Mouse (Mus musculus): ENCODE data around the gene Ube2g2.
"Not testable (repeated sequence)": the region's sequence is repeated elsewhere in the genome, so short reads cannot be mapped to it uniquely, and the experiment has no call there.

Ube2g2 gene

DNA sequence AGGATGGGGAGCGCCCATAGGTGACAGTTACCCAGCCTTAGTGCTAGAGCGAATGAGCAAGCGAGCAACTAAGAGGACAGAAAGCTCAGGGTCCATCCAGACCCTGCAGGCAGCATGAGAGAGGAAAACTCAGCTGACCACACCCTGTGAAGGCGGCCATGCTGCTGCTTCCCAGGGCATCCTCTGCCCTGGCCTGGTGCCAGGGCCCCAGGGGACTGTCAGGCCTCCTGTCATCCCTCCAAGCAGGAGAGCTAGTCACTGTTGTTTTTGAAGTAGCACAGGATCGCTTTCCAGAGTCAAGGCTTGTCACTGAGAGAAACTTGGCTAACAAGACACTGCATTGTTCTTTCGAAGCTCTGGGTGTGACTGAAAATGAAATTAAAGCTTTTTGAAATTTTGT is 16.9 kb downstream of the Ube2g2 start:
- DNase-seq (ENCODE audit: low spot score in 2 of 2) = no peak

GRCm38 (mm10) chr10:77643160-77643559 is 21.1 kb downstream of the Ube2g2 start:
- no peak for DNase-seq (ENCODE audit: low spot score in 2 of 2)

- no peak for DNase-seq (ENCODE audit: low spot score in 2 of 2)
These were observed 23.5 kb downstream of the Ube2g2 start for GRCm38 (mm10) chr10:77645571-77645970.

DNA sequence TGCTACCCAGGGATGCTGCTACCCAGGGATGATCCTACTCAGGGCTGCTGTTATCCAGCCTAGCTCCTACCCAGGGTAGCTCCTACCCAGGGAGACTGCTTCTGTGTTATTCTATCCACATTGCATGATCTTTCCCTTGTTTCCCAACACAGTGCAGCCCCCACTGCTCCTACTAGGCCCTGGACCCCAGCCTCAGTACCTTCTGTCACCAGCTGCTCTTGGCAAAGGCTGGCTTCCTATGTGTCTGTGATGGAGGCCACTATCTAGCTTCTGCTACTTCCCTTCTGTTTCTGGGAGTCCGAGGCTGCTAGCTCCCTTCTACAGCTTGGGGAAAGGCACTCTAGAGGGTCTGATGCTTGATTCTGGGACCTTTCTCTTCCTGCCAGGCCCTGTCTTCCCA is 25.4 kb downstream of the Ube2g2 start:
- DNase-seq (ENCODE audit: low spot score in 2 of 2) = no peak

DNA sequence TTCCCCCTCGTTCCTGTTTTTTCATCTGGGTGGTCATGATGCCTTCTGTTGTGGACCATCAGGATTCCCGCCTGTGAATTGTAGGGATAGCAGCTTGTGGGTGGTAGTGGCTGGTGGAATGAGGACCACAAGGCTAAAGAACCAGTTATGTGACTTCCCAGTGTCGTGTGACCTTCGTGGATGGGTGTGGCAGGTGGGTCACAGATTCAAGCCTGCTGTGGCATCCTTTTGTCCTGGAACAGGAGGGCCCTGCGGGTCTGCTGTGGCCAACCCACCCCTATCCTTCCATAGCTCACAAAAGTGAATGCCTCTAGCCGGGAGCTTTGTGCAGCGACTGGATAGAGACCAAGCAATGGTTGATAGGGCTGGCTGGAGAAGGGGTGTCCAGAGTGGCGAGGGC is 25.8 kb downstream of the Ube2g2 start:
- no peak for DNase-seq (ENCODE audit: low spot score in 2 of 2)

- DNase-seq (ENCODE audit: low spot score in 2 of 2) = no peak
These were observed 30.0 kb downstream of the Ube2g2 start for GRCm38 (mm10) chr10:77652046-77652445.

DNA sequence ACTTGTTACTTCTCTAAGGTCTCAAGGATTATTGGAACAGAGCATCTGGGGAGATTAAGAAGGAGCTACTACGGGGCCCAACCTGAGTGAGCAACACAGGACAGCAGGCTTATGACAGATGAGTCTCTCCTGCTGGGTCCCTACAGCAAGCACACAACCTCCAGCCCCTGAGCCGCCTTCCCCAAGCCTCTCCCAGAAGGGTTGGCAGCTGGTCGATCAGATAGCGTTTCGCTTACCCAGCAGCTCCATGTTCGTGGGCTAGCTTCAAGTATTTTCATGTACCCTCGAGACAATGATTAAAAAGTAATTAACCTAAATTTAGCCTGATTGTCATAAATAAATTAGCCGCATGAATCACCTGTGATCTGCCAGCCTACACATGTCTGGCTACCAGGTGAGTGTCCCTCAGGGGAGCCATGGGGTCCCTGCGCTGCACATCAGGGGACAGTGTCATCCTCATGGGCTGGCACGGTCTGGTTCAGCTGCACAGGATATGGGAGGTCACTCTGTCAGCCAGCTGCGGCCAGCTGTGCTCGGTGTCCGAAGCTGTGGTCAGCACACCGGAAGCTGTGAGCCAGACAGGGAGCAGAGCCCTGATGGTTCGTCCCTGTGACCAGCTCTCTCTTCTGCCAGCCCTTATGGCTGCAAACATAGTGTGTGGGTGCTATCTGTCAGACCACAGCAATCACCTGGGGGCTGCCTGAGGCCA is 36.4 kb downstream of the Ube2g2 start:
- no peak for DNase-seq (ENCODE audit: low spot score in 2 of 2)

DNA sequence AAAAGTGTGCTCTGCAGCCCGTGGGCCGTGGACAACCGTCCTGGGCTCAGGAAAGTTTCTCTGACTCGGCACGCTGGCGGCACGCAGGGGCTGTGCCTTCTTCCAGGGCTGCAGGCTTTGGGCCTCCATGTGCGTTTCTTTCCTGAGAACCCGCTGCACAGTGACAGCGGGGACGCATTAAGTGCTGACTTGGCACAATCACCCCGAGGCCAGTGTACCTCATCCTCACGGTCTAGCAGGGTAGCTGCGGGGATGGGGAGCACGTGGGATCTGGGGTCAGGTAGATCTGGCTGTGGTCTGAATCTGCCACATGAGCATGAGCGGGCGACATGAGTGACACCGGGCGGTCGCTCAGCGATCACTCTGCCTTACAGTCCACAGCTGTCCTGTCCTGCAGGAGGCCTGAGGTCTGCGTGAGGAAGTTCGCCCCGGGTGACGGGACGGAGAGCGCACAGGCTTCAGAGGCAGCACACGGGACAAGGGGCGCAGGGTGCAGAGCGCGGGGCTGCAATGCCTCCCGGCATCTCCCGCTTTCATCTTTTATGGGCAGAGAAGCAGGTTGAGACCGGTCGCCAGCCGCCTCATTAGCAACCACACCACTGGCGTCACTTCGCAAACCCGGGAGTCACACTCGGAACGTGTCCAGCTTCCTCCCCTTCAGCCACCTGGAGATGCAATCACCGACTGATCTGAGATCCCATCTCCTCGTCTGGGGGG is 42.0 kb downstream of the Ube2g2 start:
- DNase-seq (ENCODE audit: low spot score in 2 of 2) = no peak

- peak; percentile 16 to 21 for DNase-seq (ENCODE audit: low spot score in 2 of 2)
These were observed 44.3 kb downstream of the Ube2g2 start for GRCm38 (mm10) chr10:77666342-77666741.

- DNase-seq (ENCODE audit: low spot score in 2 of 2) = no peak
These were observed 45.3 kb downstream of the Ube2g2 start for GRCm38 (mm10) chr10:77667402-77667801.

DNA sequence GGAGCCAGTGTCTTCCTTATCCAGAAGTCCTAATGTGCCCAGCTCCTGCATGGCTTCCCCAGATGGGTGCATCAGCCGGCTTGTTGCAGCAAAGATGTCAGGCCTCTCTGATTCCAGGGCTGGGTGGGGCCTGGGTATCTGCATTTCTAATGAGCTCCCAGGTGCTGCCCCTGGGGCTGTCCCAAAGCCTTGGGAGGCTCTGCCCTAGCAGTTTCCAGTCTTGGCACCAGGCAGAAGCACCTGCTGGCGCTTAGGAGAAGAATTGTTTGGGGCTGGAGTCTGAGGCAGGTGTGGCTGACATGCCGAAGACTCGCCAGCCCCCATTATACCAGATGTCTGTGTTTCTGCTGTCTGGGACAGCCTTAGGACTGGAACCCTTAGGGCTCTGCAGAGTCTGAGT is 48.6 kb downstream of the Ube2g2 start:
- no peak for DNase-seq (ENCODE audit: low spot score in 2 of 2)

DNA sequence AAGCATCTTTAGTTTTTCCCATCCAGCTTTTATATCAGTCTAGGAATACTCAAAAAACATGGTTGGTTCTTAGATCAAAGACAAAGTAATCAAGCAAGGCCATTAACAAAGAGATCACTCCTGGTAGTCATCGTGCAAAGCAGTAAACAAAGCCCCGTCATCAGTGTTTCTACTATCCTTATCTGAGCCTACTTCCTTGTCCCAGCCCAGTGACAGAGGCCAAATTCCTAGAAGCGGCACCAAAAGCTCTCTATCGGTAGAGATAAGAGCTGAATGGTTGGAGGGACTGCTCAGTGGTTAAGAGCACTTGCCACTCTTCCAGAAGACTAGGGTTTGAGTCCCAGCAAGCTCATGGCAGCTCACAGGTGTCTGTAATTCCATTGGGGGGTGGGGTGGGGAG is 49.4 kb downstream of the Ube2g2 start:
- DNase-seq (ENCODE audit: low spot score in 2 of 2) = no peak

GRCm38 (mm10) chr10:77673765-77674164 is 51.7 kb downstream of the Ube2g2 start:
- peak; percentile 35 to 56 for DNase-seq (ENCODE audit: low spot score in 2 of 2)

GRCm38 (mm10) chr10:77677562-77677961 is 55.5 kb downstream of the Ube2g2 start:
- peak in 1 of 2 experiments; percentile 26 for DNase-seq (ENCODE audit: low spot score in 2 of 2)

DNA sequence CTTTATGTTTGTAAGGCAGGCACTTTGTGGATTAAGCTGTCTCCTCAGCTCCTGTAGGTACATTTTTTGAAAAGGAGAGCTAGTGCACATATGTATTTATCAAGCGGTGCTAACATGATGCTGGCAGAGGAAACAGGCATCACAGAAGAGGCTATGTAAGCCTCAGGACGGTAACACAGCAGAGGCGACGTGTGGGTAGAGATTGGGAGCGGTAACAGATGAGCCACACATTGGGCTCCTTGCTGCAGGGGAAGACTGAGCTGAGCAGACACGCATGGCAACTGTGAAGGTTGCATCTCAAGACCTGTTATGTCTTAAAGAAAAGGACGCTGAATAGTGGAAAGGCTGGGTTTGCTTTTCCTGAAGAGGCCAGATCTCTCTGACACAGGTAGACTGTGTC is 60.9 kb downstream of the Ube2g2 start:
- DNase-seq (ENCODE audit: low spot score in 2 of 2) = no peak

- no peak for DNase-seq (ENCODE audit: low spot score in 2 of 2)
These were observed 62.1 kb downstream of the Ube2g2 start for GRCm38 (mm10) chr10:77684181-77684580.

- no peak for DNase-seq (ENCODE audit: low spot score in 2 of 2)
These were observed 64.0 kb downstream of the Ube2g2 start, which contains the start of gene Tspear for GRCm38 (mm10) chr10:77685895-77686664. Tspear (plus strand) TSS chr10:77686569.

DNA sequence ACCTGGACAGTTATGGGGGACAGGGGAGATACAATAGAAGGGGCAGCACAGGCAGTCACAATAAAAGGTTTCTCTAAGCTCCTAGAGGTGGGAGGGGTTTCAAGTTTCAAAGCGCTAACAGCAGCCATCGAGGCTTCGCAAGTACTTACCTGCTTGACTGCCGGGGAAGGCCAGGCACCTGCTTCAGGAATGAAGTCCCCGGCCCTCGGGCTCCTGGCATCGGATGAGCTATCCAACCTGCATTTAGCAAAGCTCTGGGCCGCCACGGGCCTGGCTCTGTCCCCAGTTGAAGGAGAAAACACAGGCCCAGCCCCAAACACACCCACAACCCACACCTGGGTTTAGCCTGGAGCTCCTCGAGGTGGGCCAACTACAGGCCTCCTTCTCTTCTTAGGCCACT is 64.9 kb downstream of the Ube2g2 start:
- DNase-seq (ENCODE audit: low spot score in 2 of 2) = no peak

GRCm38 (mm10) chr10:77690356-77690807 is 68.3 kb downstream of the Ube2g2 start, which contains the start of gene Gm19402:
Gm19402 (minus strand) TSS chr10:77690757.
- DNase-seq (ENCODE audit: low spot score in 2 of 2) = not testable (repeated sequence)
